Mouse (Mus musculus) liver, adult 2 months (tissue): ENCODE measurements at regions not wholly inside any gene's neighbourhood (a gene's known extent, or its start where the extent isn't known, plus 50 kb on each side); places are given as distances from the start of the nearest gene placed in this dataset.

Experiments used
- DNase-seq: peaks from one replicate; pipeline ENCODE4 v3.0.0-alpha.2; 2011; ENCODE audit warnings: low read depth, low spot score; ENCODE audit errors: extremely low read depth
- H3K27ac ChIP-seq: fragments of 200-500 bp; replicated peaks from 2 replicates; pipeline ENCODE4 v1.5.1; 2012; ENCODE audit warnings: low read depth, mild to moderate bottlenecking, control low read depth, inconsistent platforms, low read length; ENCODE audit not compliant: insufficient read depth
- H3K27me3 ChIP-seq: fragments of 200-500 bp; 2 replicates; pipeline ENCODE4 v1.6.1; 2012; ENCODE audit warnings: mild to moderate bottlenecking, moderate library complexity, low read length, inconsistent platforms; ENCODE audit not compliant: control insufficient read depth, insufficient read depth
- H3K36me3 ChIP-seq: fragments of 200-500 bp; 2 replicates; pipeline ENCODE4 v1.6.1; 2012; ENCODE audit warnings: low read length, inconsistent platforms; ENCODE audit not compliant: control insufficient read depth, insufficient read depth
- H3K4me1 ChIP-seq: fragments of 200-500 bp; 2 replicates; pipeline ENCODE4 v1.6.1; 2011; ENCODE audit warnings: low read length; ENCODE audit not compliant: control insufficient read depth, insufficient read depth
- H3K4me3 ChIP-seq: fragments of 200-500 bp; 2 replicates; pipeline ENCODE4 v1.5.1; 2011; ENCODE audit warnings: low read depth, mild to moderate bottlenecking, control low read depth, low read length, moderate library complexity; ENCODE audit not compliant: insufficient read depth
- H3K79me2 ChIP-seq: fragments of 200-500 bp; 2 replicates; pipeline ENCODE4 v1.6.1; 2012; ENCODE audit warnings: inconsistent platforms, mild to moderate bottlenecking, low read length, moderate library complexity; ENCODE audit not compliant: control insufficient read depth, insufficient read depth
- H3K9ac ChIP-seq: fragments of 200-500 bp; 2 replicates; pipeline ENCODE4 v1.6.1; 2012; ENCODE audit warnings: low read depth, mild to moderate bottlenecking, control low read depth, inconsistent platforms, low read length
- CTCF ChIP-seq: fragments of 200-500 bp; IDR thresholded peaks from 2 replicates; pipeline ENCODE4 v1.5.1; 2011; ENCODE audit warnings: low read depth, low read length, control low read depth
- POLR2A ChIP-seq: fragments of 200-500 bp; IDR thresholded peaks from 2 replicates; pipeline ENCODE4 v1.6.1; 2011; ENCODE audit warnings: low read length, control low read depth; ENCODE audit not compliant: insufficient read depth; ENCODE audit errors: extremely low read depth
- WGBS: fragments of 180-500 bp; shearing (Covaris S2); methylation state at CpG from one replicate; pipeline ENCODE4 v1.1.7; 2018; 5-methylcytosine and 5-hydroxymethylcytosine counted together

- H3K9ac ChIP-seq: no peak overlapping the region; the same call in 1 of the 2 replicates
- WGBS: 11% methylated on average over 16 of the region's 16 CpGs
- TF ChIP-seq POLR2A (no peak), CTCF (no peak)
- H3K36me3 ChIP-seq: no peaks in the 10 kb centered on the region
- H3K4me1 ChIP-seq: no peaks in the 10 kb centered on the region; the same call in 1 of the 2 replicates
- H3K4me3 ChIP-seq: no peak overlapping the region
- no peaks in the 10 kb centered on the region for H3K27me3 ChIP-seq
- H3K79me2 ChIP-seq: no peaks in the 10 kb centered on the region
- H3K27ac ChIP-seq: no peak overlapping the region
- DNase-seq: no peak
These were observed 186.8 kb upstream of the Bmper start for GRCm38 (mm10) chr9:23035901-23036610.

- no peaks in the 10 kb centered on the region for H3K36me3 ChIP-seq
- no peak for DNase-seq
- no peaks in the 10 kb centered on the region for H3K27me3 ChIP-seq
- H3K4me3 ChIP-seq: no peak overlapping the region
- no peaks in the 10 kb centered on the region; the same call in 1 of the 2 replicates for H3K4me1 ChIP-seq
- H3K79me2 ChIP-seq: no peaks in the 10 kb centered on the region
- no peak for TF ChIP-seq POLR2A
- TF ChIP-seq CTCF: no peak
- H3K9ac ChIP-seq: no peak overlapping the region
- no peak overlapping the region for H3K27ac ChIP-seq
- 88% methylated on average over 9 of the region's 9 CpGs for WGBS
These were observed 185.4 kb upstream of the Bmper start for GRCm38 (mm10) chr9:23037513-23037914.

- Histone ChIP-seq H3K4me3 (no peak overlapping the region), H3K27ac (no peak overlapping the region), H3K4me1 (no peaks in the 10 kb centered on the region; the same call in 1 of the 2 replicates), H3K9ac (no peak overlapping the region), H3K27me3 (no peaks in the 10 kb centered on the region), H3K36me3 (no peaks in the 10 kb centered on the region), H3K79me2 (no peaks in the 10 kb centered on the region)
- TF ChIP-seq POLR2A (no peak), CTCF (no peak)
- no peak for DNase-seq
- WGBS: 94% methylated on average over 6 of the region's 6 CpGs
These were observed 183.3 kb upstream of the Bmper start for GRCm38 (mm10) chr9:23039588-23039987.

- Histone ChIP-seq H3K9ac (no peak overlapping the region), H3K4me3 (no peak overlapping the region), H3K27me3 (no peaks in the 10 kb centered on the region), H3K79me2 (no peaks in the 10 kb centered on the region), H3K36me3 (no peaks in the 10 kb centered on the region), H3K4me1 (no peaks in the 10 kb centered on the region), H3K27ac (no peak overlapping the region; the same call in 1 of the 2 replicates)
- TF ChIP-seq CTCF (no peak), POLR2A (no peak)
- DNase-seq: no peak
- WGBS: 53% methylated on average over 5 of the region's 5 CpGs
These were observed 181.9 kb upstream of the Bmper start for GRCm38 (mm10) chr9:23041025-23041424.

- H3K79me2 ChIP-seq: no peaks in the 10 kb centered on the region
- no peak for DNase-seq
- no peaks in the 10 kb centered on the region for H3K4me1 ChIP-seq
- H3K27ac ChIP-seq: no peak overlapping the region
- 68% methylated on average over 22 of the region's 22 CpGs for WGBS
- no peaks in the 10 kb centered on the region for H3K27me3 ChIP-seq
- TF ChIP-seq CTCF (no peak), POLR2A (no peak)
- no peak overlapping the region for H3K4me3 ChIP-seq
- H3K36me3 ChIP-seq: no peaks in the 10 kb centered on the region
- no peak overlapping the region for H3K9ac ChIP-seq
These were observed 181.1 kb upstream of the Bmper start for GRCm38 (mm10) chr9:23041537-23042472.

GRCm38 (mm10) chr9:23043006-23043405 lies 179.9 kb upstream of the Bmper start:
- Histone ChIP-seq H3K79me2 (no peaks in the 10 kb centered on the region), H3K4me1 (no peaks in the 10 kb centered on the region), H3K27me3 (no peaks in the 10 kb centered on the region), H3K36me3 (no peaks in the 10 kb centered on the region), H3K9ac (no peak overlapping the region), H3K4me3 (no peak overlapping the region), H3K27ac (no peak overlapping the region)
- no peak for TF ChIP-seq CTCF
- TF ChIP-seq POLR2A: no peak
- no peak for DNase-seq
- WGBS: 70% methylated on average over 4 of the region's 4 CpGs
